Mouse (Mus musculus) cerebellum, adult 18-20 months (tissue): ENCODE results near the gene Dnajc13.

Experiments used
- DNase-seq, 2 experiments: peaks; one replicate each; pipeline ENCODE4 v3.0.0; 2021

Dnajc13 gene

GRCm38 (mm10) chr9:104108571-104109143 is 154.1 kb downstream of the Dnajc13 start:
- DNase-seq, result no peak

- DNase-seq, result no peak
Observed at GRCm38 (mm10) chr9:104107482-104107881, 155.2 kb downstream of the Dnajc13 start.

- no peak for DNase-seq
Observed at GRCm38 (mm10) chr9:104106930-104107329, 155.8 kb downstream of the Dnajc13 start.

GRCm38 (mm10) chr9:104104986-104105385 is 157.7 kb downstream of the Dnajc13 start:
- no peak for DNase-seq

GRCm38 (mm10) chr9:104102901-104103300 is 159.8 kb downstream of the Dnajc13 start:
- no peak for DNase-seq

GRCm38 (mm10) chr9:104102301-104102700 is 160.4 kb downstream of the Dnajc13 start:
- DNase-seq, result no peak

- DNase-seq, result no peak
Observed at GRCm38 (mm10) chr9:104101458-104101857, 161.3 kb downstream of the Dnajc13 start.
